Mouse (Mus musculus) embryonic facial prominence, embryonic 12.5 days (tissue): ENCODE data around the gene Parp4. TPM values are rescaled to one million over a fixed set of nuclear protein-coding genes. Genes with fewer than 3 reads are reported as not detected.

Experiments
- ATAC-seq: fragments of 200-750 bp; cut with Nextera tagmentation; 2 replicates; pipeline ENCODE4 v1.8.0; 2017; ENCODE audit not compliant: insufficient number of reproducible peaks, insufficient read depth, low FRiP score, low TSS enrichment
- H3K27ac ChIP-seq: fragments of 300-500 bp; sonication (generic); 2 replicates; pipeline ENCODE4 v1.5.1; 2016; ENCODE audit warnings: mild to moderate bottlenecking
- H3K27me3 ChIP-seq: fragments of 300-500 bp; sonication (generic); 2 replicates; pipeline ENCODE4 v1.6.1; 2016; ENCODE audit warnings: mild to moderate bottlenecking, moderate library complexity
- H3K36me3 ChIP-seq: fragments of 300-500 bp; sonication (generic); 2 replicates; pipeline ENCODE4 v1.6.1; 2016; ENCODE audit warnings: mild to moderate bottlenecking
- H3K4me1 ChIP-seq: fragments of 300-500 bp; sonication (generic); 2 replicates; pipeline ENCODE4 v1.6.1; 2016
- H3K4me2 ChIP-seq: fragments of 300-500 bp; sonication (generic); replicated peaks from 2 replicates; pipeline ENCODE4 v1.6.1; 2016; ENCODE audit warnings: mild to moderate bottlenecking, moderate library complexity
- H3K4me3 ChIP-seq: fragments of 300-500 bp; sonication (generic); 2 replicates; pipeline ENCODE4 v1.5.1; 2016; ENCODE audit warnings: mild to moderate bottlenecking
- H3K9ac ChIP-seq: fragments of 300-500 bp; sonication (generic); 2 replicates; pipeline ENCODE4 v1.6.1; 2016; ENCODE audit warnings: mild to moderate bottlenecking, moderate library complexity
- H3K9me3 ChIP-seq: fragments of 300-500 bp; sonication (generic); 2 replicates; pipeline ENCODE4 v1.6.1; 2016; ENCODE audit warnings: mild to moderate bottlenecking, moderate library complexity
- WGBS: fragments of 180-500 bp; shearing (Covaris S2); methylation state at CpG from one replicate; pipeline ENCODE4 v1.1.7; 2016; 5-methylcytosine and 5-hydroxymethylcytosine counted together
- polyA plus RNA-seq: library from polyadenylated mRNA; unstranded; fragments of >200 nt; fragmentation: Nextera tagmentation; extraction: Ambion mirVana; gene quantifications from 2 replicates; pipeline ENCODE4 v1.2.1, GENCODE M21; 2016

The Parp4 gene
- polyA plus RNA-seq, 1 experiment from 2014 or later = 2.6 TPM

- no peak overlapping the region for H3K27ac ChIP-seq
- H3K9me3 ChIP-seq = no peaks in the 10 kb centered on the region
- no peaks in the 10 kb centered on the region for H3K4me1 ChIP-seq
- ATAC-seq = no peak
- no peaks in the 10 kb centered on the region for H3K27me3 ChIP-seq
- H3K4me3 ChIP-seq = no peak overlapping the region
- WGBS = 85% methylated on average over 1 of the region's 1 CpGs
- H3K36me3 ChIP-seq = no peaks in the 10 kb centered on the region
- H3K9ac ChIP-seq = no peak overlapping the region
- no peak overlapping the region for H3K4me2 ChIP-seq
These were observed 42.1 kb downstream of the Parp4 start for GRCm38 (mm10) chr14:56617470-56617869.

GRCm38 (mm10) chr14:56620425-56620824 lies 45.0 kb downstream of the Parp4 start:
- Histone ChIP-seq H3K4me3 (no peak overlapping the region), H3K9me3 (no peaks in the 10 kb centered on the region), H3K9ac (no peak overlapping the region), H3K27me3 (no peaks in the 10 kb centered on the region), H3K27ac (no peak overlapping the region), H3K4me1 (no peaks in the 10 kb centered on the region), H3K4me2 (no peak overlapping the region), H3K36me3 (no peaks in the 10 kb centered on the region)
- no peak for ATAC-seq
- WGBS = 83% methylated on average over 8 of the region's 8 CpGs

GRCm38 (mm10) chr14:56626202-56626601 lies 50.8 kb downstream of the Parp4 start:
- no peaks in the 10 kb centered on the region for H3K4me1 ChIP-seq
- H3K27me3 ChIP-seq = no peaks in the 10 kb centered on the region
- H3K4me3 ChIP-seq = no peak overlapping the region
- no peak overlapping the region for H3K9ac ChIP-seq
- no peaks in the 10 kb centered on the region for H3K9me3 ChIP-seq
- 92% methylated on average over 4 of the region's 4 CpGs for WGBS
- ATAC-seq = no peak
- no peaks in the 10 kb centered on the region for H3K36me3 ChIP-seq
- no peak overlapping the region for H3K4me2 ChIP-seq
- no peak overlapping the region for H3K27ac ChIP-seq

GRCm38 (mm10) chr14:56628336-56628735 lies 52.9 kb downstream of the Parp4 start:
- WGBS = 86% methylated on average over 3 of the region's 3 CpGs

GRCm38 (mm10) chr14:56631109-56631508 lies 55.7 kb downstream of the Parp4 start:
- H3K4me3 ChIP-seq = no peak overlapping the region
- no peaks in the 10 kb centered on the region for H3K9me3 ChIP-seq
- H3K27ac ChIP-seq = no peak overlapping the region
- WGBS = 89% methylated on average over 2 of the region's 2 CpGs
- ATAC-seq = no peak
- H3K9ac ChIP-seq = no peak overlapping the region
- H3K36me3 ChIP-seq = no peaks in the 10 kb centered on the region
- no peaks in the 10 kb centered on the region for H3K27me3 ChIP-seq
- H3K4me1 ChIP-seq = no peaks in the 10 kb centered on the region
- H3K4me2 ChIP-seq = no peak overlapping the region

More at GRCm38 (mm10) chr14:56628336-56628735, 52.9 kb downstream of the Parp4 start:
- no peak for ATAC-seq
- Histone ChIP-seq H3K4me3 (no peak overlapping the region), H3K4me1 (no peaks in the 10 kb centered on the region), H3K36me3 (no peaks in the 10 kb centered on the region), H3K27me3 (no peaks in the 10 kb centered on the region), H3K9ac (no peak overlapping the region), H3K9me3 (no peaks in the 10 kb centered on the region), H3K4me2 (no peak overlapping the region), H3K27ac (no peak overlapping the region)

GRCm38 (mm10) chr14:56647206-56647605 lies 71.8 kb downstream of the Parp4 start:
- Histone ChIP-seq H3K4me3 (no peak overlapping the region), H3K27ac (no peak overlapping the region), H3K4me1 (no peaks in the 10 kb centered on the region), H3K9ac (no peak overlapping the region), H3K36me3 (no peaks in the 10 kb centered on the region), H3K9me3 (no peaks in the 10 kb centered on the region), H3K4me2 (no peak overlapping the region), H3K27me3 (no peaks in the 10 kb centered on the region)
- 50% methylated on average over 7 of the region's 7 CpGs for WGBS
- no peak for ATAC-seq

- Histone ChIP-seq H3K27ac (no peak overlapping the region), H3K9me3 (no peaks in the 10 kb centered on the region)
These were observed 74.0 kb downstream of the Parp4 start for GRCm38 (mm10) chr14:56649448-56649847.

GRCm38 (mm10) chr14:56665651-56666050 lies 90.2 kb downstream of the Parp4 start:
- Histone ChIP-seq H3K27me3 (no peaks in the 10 kb centered on the region), H3K4me2 (no peak overlapping the region), H3K4me3 (no peak overlapping the region), H3K36me3 (no peaks in the 10 kb centered on the region), H3K9ac (no peak overlapping the region), H3K27ac (no peak overlapping the region), H3K4me1 (peaks cover 14% of the 10 kb centered on the region), H3K9me3 (no peaks in the 10 kb centered on the region)
- no peak for ATAC-seq
- WGBS = 73% methylated on average over 5 of the region's 5 CpGs

More at GRCm38 (mm10) chr14:56649448-56649847, 74.0 kb downstream of the Parp4 start:
- H3K9ac ChIP-seq = no peak overlapping the region
- H3K27me3 ChIP-seq = no peaks in the 10 kb centered on the region
- no peaks in the 10 kb centered on the region for H3K4me1 ChIP-seq
- no peak overlapping the region for H3K4me3 ChIP-seq
- H3K4me2 ChIP-seq = no peak overlapping the region
- no peaks in the 10 kb centered on the region for H3K36me3 ChIP-seq
- ATAC-seq = no peak

GRCm38 (mm10) chr14:56666909-56667308 lies 91.5 kb downstream of the Parp4 start:
- ATAC-seq = no peak
- Histone ChIP-seq H3K27ac (no peak overlapping the region), H3K9ac (no peak overlapping the region), H3K27me3 (no peaks in the 10 kb centered on the region), H3K4me2 (0 out of 2 replicates have a peak overlapping the region, but pooled peaks have one; percentile 50), H3K4me3 (0 out of 2 replicates have a peak overlapping the region, but pooled peaks have one; percentile 86), H3K4me1 (peaks cover 14% of the 10 kb centered on the region), H3K9me3 (no peaks in the 10 kb centered on the region), H3K36me3 (peaks cover 5% of the 10 kb centered on the region; the same call in 1 of the 2 replicates)
- WGBS = 70% methylated on average over 3 of the region's 3 CpGs

GRCm38 (mm10) chr14:56667969-56668802 lies 92.8 kb downstream of the Parp4 start, which contains the start of gene Mphosph8:
Gene Mphosph8, plus strand, starts transcription at chr14:56668248.
- Histone ChIP-seq H3K9me3 (no peaks in the 10 kb centered on the region), H3K4me2 (peak within 1 kb of the TSS; percentile 67), H3K4me1 (peaks cover 14% of the 10 kb centered on the region), H3K27me3 (no peaks in the 10 kb centered on the region), H3K4me3 (peak within 1 kb of the TSS; percentile 86), H3K27ac (peak within 1 kb of the TSS; percentile 92), H3K36me3 (peaks cover 11% of the 10 kb centered on the region), H3K9ac (peak within 1 kb of the TSS; percentile 84)
- peak; percentile 100 for ATAC-seq
- under 1% methylated on average over 70 of the region's 70 CpGs for WGBS

GRCm38 (mm10) chr14:56669046-56669620 lies 93.7 kb downstream of the Parp4 start:
- 9% methylated on average over 13 of the region's 13 CpGs for WGBS
- ATAC-seq = no peak
- Histone ChIP-seq H3K36me3 (peaks cover 13% of the 10 kb centered on the region), H3K4me2 (peak overlapping the region; percentile 67), H3K27ac (no peak overlapping the region), H3K27me3 (no peaks in the 10 kb centered on the region), H3K9me3 (no peaks in the 10 kb centered on the region), H3K4me1 (peaks cover 14% of the 10 kb centered on the region), H3K9ac (peak overlapping the region; percentile 84), H3K4me3 (peak overlapping the region; percentile 86)

GRCm38 (mm10) chr14:56685426-56685825 lies 110.0 kb downstream of the Parp4 start:
- Histone ChIP-seq H3K4me2 (no peak overlapping the region), H3K4me3 (no peak overlapping the region), H3K4me1 (no peaks in the 10 kb centered on the region), H3K27ac (no peak overlapping the region), H3K9ac (no peak overlapping the region), H3K27me3 (no peaks in the 10 kb centered on the region), H3K36me3 (peaks cover 72% of the 10 kb centered on the region), H3K9me3 (no peaks in the 10 kb centered on the region)
- WGBS = 62% methylated on average over 1 of the region's 1 CpGs
- ATAC-seq = no peak
